Mouse (Mus musculus): ENCODE results near the gene Sdhaf2. TPM values are rescaled to one million over a fixed set of nuclear protein-coding genes. Genes with fewer than 3 reads are reported as not detected.

Gene Sdhaf2
- polyA plus RNA-seq, 1 experiment from 2014 or later = 65.6 TPM

GRCm38 (mm10) chr19:10479541-10479940 is 46.4 kb downstream of the Sdhaf2 start:
- H3K27me3 ChIP-seq (ENCODE audit: control insufficient read depth, insufficient read depth, low read length) = no peaks in the 10 kb centered on the region
- H3K9ac ChIP-seq (ENCODE audit: low read depth, low read length) = no peak overlapping the region
- H3K4me2 ChIP-seq (replicated peaks; ENCODE audit: low read depth, low read length) = no peak overlapping the region
- H3K4me3 ChIP-seq (ENCODE audit: low read length) = no peak overlapping the region
- no peaks in the 10 kb centered on the region for H3K9me3 ChIP-seq (ENCODE audit: control insufficient read depth, low read length)
- no peaks in the 10 kb centered on the region for H3K4me1 ChIP-seq (ENCODE audit: control insufficient read depth, insufficient read depth, low read length)
- WGBS = 47% methylated on average over 4 of the region's 4 CpGs
- ATAC-seq (ENCODE audit: low FRiP score, low TSS enrichment) = no peak
- no peak overlapping the region for H3K27ac ChIP-seq (ENCODE audit: low read depth, low read length)
- no peaks in the 10 kb centered on the region for H3K36me3 ChIP-seq (ENCODE audit: control insufficient read depth, insufficient read depth, low read length)

- 32% methylated on average over 6 of the region's 6 CpGs for WGBS
These were observed 52.2 kb downstream of the Sdhaf2 start for GRCm38 (mm10) chr19:10473779-10474178.

GRCm38 (mm10) chr19:10472958-10473357 is 53.0 kb downstream of the Sdhaf2 start:
- Histone ChIP-seq H3K9ac (ENCODE audit: low read depth, low read length) (no peak overlapping the region), H3K9me3 (ENCODE audit: control insufficient read depth, low read length) (no peaks in the 10 kb centered on the region), H3K27me3 (ENCODE audit: control insufficient read depth, insufficient read depth, low read length) (no peaks in the 10 kb centered on the region), H3K27ac (ENCODE audit: low read depth, low read length) (no peak overlapping the region), H3K4me2 (replicated peaks; ENCODE audit: low read depth, low read length) (no peak overlapping the region), H3K4me1 (ENCODE audit: control insufficient read depth, insufficient read depth, low read length) (no peaks in the 10 kb centered on the region), H3K36me3 (ENCODE audit: control insufficient read depth, insufficient read depth, low read length) (no peaks in the 10 kb centered on the region), H3K4me3 (ENCODE audit: low read length) (no peak overlapping the region)
- ATAC-seq (ENCODE audit: low FRiP score, low TSS enrichment) = no peak
- 75% methylated on average over 3 of the region's 3 CpGs for WGBS

More at GRCm38 (mm10) chr19:10473779-10474178, 52.2 kb downstream of the Sdhaf2 start:
- Histone ChIP-seq H3K9ac (ENCODE audit: low read depth, low read length) (no peak overlapping the region), H3K9me3 (ENCODE audit: control insufficient read depth, low read length) (no peaks in the 10 kb centered on the region), H3K4me3 (ENCODE audit: low read length) (no peak overlapping the region), H3K4me1 (ENCODE audit: control insufficient read depth, insufficient read depth, low read length) (no peaks in the 10 kb centered on the region), H3K4me2 (replicated peaks; ENCODE audit: low read depth, low read length) (no peak overlapping the region), H3K27me3 (ENCODE audit: control insufficient read depth, insufficient read depth, low read length) (no peaks in the 10 kb centered on the region), H3K27ac (ENCODE audit: low read depth, low read length) (no peak overlapping the region), H3K36me3 (ENCODE audit: control insufficient read depth, insufficient read depth, low read length) (no peaks in the 10 kb centered on the region)
- 0 out of 2 replicates have a peak, but pooled peaks have one; percentile 20 for ATAC-seq (ENCODE audit: low FRiP score, low TSS enrichment)

- peak; percentile 55 for ATAC-seq (ENCODE audit: low FRiP score, low TSS enrichment)
- Histone ChIP-seq H3K4me1 (ENCODE audit: control insufficient read depth, insufficient read depth, low read length) (no peaks in the 10 kb centered on the region), H3K9ac (ENCODE audit: low read depth, low read length) (no peak overlapping the region), H3K9me3 (ENCODE audit: control insufficient read depth, low read length) (no peaks in the 10 kb centered on the region), H3K27me3 (ENCODE audit: control insufficient read depth, insufficient read depth, low read length) (no peaks in the 10 kb centered on the region), H3K36me3 (ENCODE audit: control insufficient read depth, insufficient read depth, low read length) (no peaks in the 10 kb centered on the region), H3K4me3 (ENCODE audit: low read length) (no peak overlapping the region), H3K27ac (ENCODE audit: low read depth, low read length) (no peak overlapping the region), H3K4me2 (replicated peaks; ENCODE audit: low read depth, low read length) (no peak overlapping the region)
- 29% methylated on average over 8 of the region's 8 CpGs for WGBS
These were observed 56.7 kb downstream of the Sdhaf2 start for GRCm38 (mm10) chr19:10469171-10469658.

GRCm38 (mm10) chr19:10464427-10464826 is 61.5 kb downstream of the Sdhaf2 start:
- WGBS = 33% methylated on average over 4 of the region's 4 CpGs
- no peak overlapping the region for H3K9ac ChIP-seq (ENCODE audit: low read depth, low read length)
- no peaks in the 10 kb centered on the region for H3K9me3 ChIP-seq (ENCODE audit: control insufficient read depth, low read length)
- 0 out of 2 replicates have a peak, but pooled peaks cover 7% of the 10 kb centered on the region for H3K4me1 ChIP-seq (ENCODE audit: control insufficient read depth, insufficient read depth, low read length)
- H3K36me3 ChIP-seq (ENCODE audit: control insufficient read depth, insufficient read depth, low read length) = no peaks in the 10 kb centered on the region
- no peak overlapping the region for H3K4me3 ChIP-seq (ENCODE audit: low read length)
- H3K4me2 ChIP-seq (replicated peaks; ENCODE audit: low read depth, low read length) = no peak overlapping the region
- no peak for ATAC-seq (ENCODE audit: low FRiP score, low TSS enrichment)
- no peak overlapping the region for H3K27ac ChIP-seq (ENCODE audit: low read depth, low read length)
- peaks cover 7% of the 10 kb centered on the region; the same call in 1 of the 2 replicates for H3K27me3 ChIP-seq (ENCODE audit: control insufficient read depth, insufficient read depth, low read length)

- no peaks in the 10 kb centered on the region for H3K36me3 ChIP-seq (ENCODE audit: control insufficient read depth, insufficient read depth, low read length)
- 27% methylated on average over 7 of the region's 7 CpGs for WGBS
- no peak overlapping the region for H3K4me2 ChIP-seq (replicated peaks; ENCODE audit: low read depth, low read length)
- no peak overlapping the region for H3K9ac ChIP-seq (ENCODE audit: low read depth, low read length)
- H3K4me1 ChIP-seq (ENCODE audit: control insufficient read depth, insufficient read depth, low read length) = peaks cover 14% of the 10 kb centered on the region; the same call in 1 of the 2 replicates
- no peak for ATAC-seq (ENCODE audit: low FRiP score, low TSS enrichment)
- H3K4me3 ChIP-seq (ENCODE audit: low read length) = no peak overlapping the region
- peaks cover 34% of the 10 kb centered on the region for H3K27me3 ChIP-seq (ENCODE audit: control insufficient read depth, insufficient read depth, low read length)
- H3K9me3 ChIP-seq (ENCODE audit: control insufficient read depth, low read length) = no peaks in the 10 kb centered on the region
- no peak overlapping the region for H3K27ac ChIP-seq (ENCODE audit: low read depth, low read length)
These were observed 64.4 kb downstream of the Sdhaf2 start for GRCm38 (mm10) chr19:10461584-10461983.

- H3K9ac ChIP-seq (ENCODE audit: low read depth, low read length) = no peak overlapping the region
- no peaks in the 10 kb centered on the region for H3K9me3 ChIP-seq (ENCODE audit: control insufficient read depth, low read length)
- no peak for ATAC-seq (ENCODE audit: low FRiP score, low TSS enrichment)
- peaks cover 23% of the 10 kb centered on the region; the same call in 1 of the 2 replicates for H3K4me1 ChIP-seq (ENCODE audit: control insufficient read depth, insufficient read depth, low read length)
- WGBS = 57% methylated on average over 11 of the region's 11 CpGs
- H3K4me3 ChIP-seq (ENCODE audit: low read length) = no peak overlapping the region
- H3K27me3 ChIP-seq (ENCODE audit: control insufficient read depth, insufficient read depth, low read length) = peaks cover 49% of the 10 kb centered on the region
- H3K27ac ChIP-seq (ENCODE audit: low read depth, low read length) = no peak overlapping the region
- H3K4me2 ChIP-seq (replicated peaks; ENCODE audit: low read depth, low read length) = no peak overlapping the region
- no peaks in the 10 kb centered on the region for H3K36me3 ChIP-seq (ENCODE audit: control insufficient read depth, insufficient read depth, low read length)
These were observed 66.0 kb downstream of the Sdhaf2 start for GRCm38 (mm10) chr19:10459907-10460306.

GRCm38 (mm10) chr19:10458096-10458495 is 67.8 kb downstream of the Sdhaf2 start:
- Histone ChIP-seq H3K4me3 (ENCODE audit: low read length) (peak overlapping the region; percentile 50), H3K4me2 (replicated peaks; ENCODE audit: low read depth, low read length) (peak overlapping the region; percentile 97)

GRCm38 (mm10) chr19:10457484-10457800 is 68.5 kb downstream of the Sdhaf2 start:
- peaks cover 51% of the 10 kb centered on the region for H3K27me3 ChIP-seq (ENCODE audit: control insufficient read depth, insufficient read depth, low read length)
- H3K4me3 ChIP-seq (ENCODE audit: low read length) = peak overlapping the region; percentile 50
- no peak overlapping the region for H3K27ac ChIP-seq (ENCODE audit: low read depth, low read length)
- H3K4me1 ChIP-seq (ENCODE audit: control insufficient read depth, insufficient read depth, low read length) = peaks cover 23% of the 10 kb centered on the region; the same call in 1 of the 2 replicates
- WGBS = 0% methylated on average over 26 of the region's 34 CpGs
- no peaks in the 10 kb centered on the region for H3K36me3 ChIP-seq (ENCODE audit: control insufficient read depth, insufficient read depth, low read length)
- H3K9ac ChIP-seq (ENCODE audit: low read depth, low read length) = peak overlapping the region; percentile 45; the same call in 1 of the 2 replicates
- peak; percentile 93 for ATAC-seq (ENCODE audit: low FRiP score, low TSS enrichment)
- no peaks in the 10 kb centered on the region for H3K9me3 ChIP-seq (ENCODE audit: control insufficient read depth, low read length)
- H3K4me2 ChIP-seq (replicated peaks; ENCODE audit: low read depth, low read length) = peak overlapping the region; percentile 97

More at GRCm38 (mm10) chr19:10458096-10458495, 67.8 kb downstream of the Sdhaf2 start:
- ATAC-seq (ENCODE audit: low FRiP score, low TSS enrichment) = peak; percentile 10
- no peaks in the 10 kb centered on the region for H3K9me3 ChIP-seq (ENCODE audit: control insufficient read depth, low read length)
- no peak overlapping the region for H3K27ac ChIP-seq (ENCODE audit: low read depth, low read length)
- peaks cover 23% of the 10 kb centered on the region; the same call in 1 of the 2 replicates for H3K4me1 ChIP-seq (ENCODE audit: control insufficient read depth, insufficient read depth, low read length)
- 24% methylated on average over 8 of the region's 8 CpGs for WGBS
- H3K27me3 ChIP-seq (ENCODE audit: control insufficient read depth, insufficient read depth, low read length) = peaks cover 51% of the 10 kb centered on the region
- H3K36me3 ChIP-seq (ENCODE audit: control insufficient read depth, insufficient read depth, low read length) = no peaks in the 10 kb centered on the region
- no peak overlapping the region for H3K9ac ChIP-seq (ENCODE audit: low read depth, low read length)

Data from kidney, embryonic 14.5 days (tissue).